Mouse (Mus musculus) heart, postnatal 10 days (tissue): Measurements from ENCODE around the gene Nsmce4a. TPM values are rescaled to one million over a fixed set of nuclear protein-coding genes. Genes with fewer than 3 reads are reported as not detected.

Experiments used
- total RNA-seq, 2 experiments: library from RNA; stranded (reverse); gene quantifications; 2 replicates each; pipeline ENCODE4 v1.2.3; 2021

Nsmce4a gene
- total RNA-seq, 2 experiments from 2014 or later, result 55.1 to 56.4 TPM

Other genes starting within 250 kb of the Nsmce4a start
- 10 to 100 TPM; 37.8 to 40.1 TPM for gene Ate1, start 52.7 kb downstream of the Nsmce4a start, total RNA-seq
- 100 to 1,000 TPM; 208 to 286 TPM for gene Tacc2, start 4.3 kb upstream of the Nsmce4a start, total RNA-seq
- under 1 TPM in 1 of 2 experiments, not detected in 1; 0.22 TPM for gene Btbd16, start 201.0 kb upstream of the Nsmce4a start, total RNA-seq